Mouse (Mus musculus) midbrain, embryonic 12.5 days (tissue): ENCODE measurements at regions not wholly inside any gene's neighbourhood (a gene's known extent, or its start where the extent isn't known, plus 50 kb on each side); places are given as distances from the start of the nearest gene placed in this dataset.
A peak's percentile ranks its signal among the peaks of the same experiment; 100 is the strongest.

Experiments used
- ATAC-seq: fragments of 200-750 bp; cut with Nextera tagmentation; 2 replicates; pipeline ENCODE4 v1.8.0; 2017; ENCODE audit warnings: low read depth, moderate TSS enrichment, moderate library complexity; ENCODE audit not compliant: low FRiP score
- H3K27ac ChIP-seq: fragments of 300-500 bp; sonication (generic); replicated peaks from 2 replicates; pipeline ENCODE4 v1.5.1; 2016; ENCODE audit warnings: mild to moderate bottlenecking
- H3K27me3 ChIP-seq: fragments of 300-500 bp; sonication (generic); 2 replicates; pipeline ENCODE4 v1.6.1; 2016; ENCODE audit warnings: mild to moderate bottlenecking
- H3K36me3 ChIP-seq: fragments of 300-500 bp; sonication (generic); 2 replicates; pipeline ENCODE4 v1.6.1; 2016
- H3K4me1 ChIP-seq: fragments of 300-500 bp; sonication (generic); 2 replicates; pipeline ENCODE4 v1.6.1; 2016
- H3K4me2 ChIP-seq: fragments of 300-500 bp; sonication (generic); replicated peaks from 2 replicates; pipeline ENCODE4 v1.6.1; 2016; ENCODE audit warnings: mild to moderate bottlenecking, moderate library complexity
- H3K4me3 ChIP-seq: fragments of 300-500 bp; sonication (generic); 2 replicates; pipeline ENCODE4 v1.5.1; 2016; ENCODE audit warnings: mild to moderate bottlenecking
- H3K9ac ChIP-seq: fragments of 300-500 bp; sonication (generic); replicated peaks from 2 replicates; pipeline ENCODE4 v1.6.1; 2016; ENCODE audit warnings: mild to moderate bottlenecking, moderate library complexity
- H3K9me3 ChIP-seq: fragments of 300-500 bp; sonication (generic); 2 replicates; pipeline ENCODE4 v1.6.1; 2016; ENCODE audit warnings: mild to moderate bottlenecking
- WGBS: fragments of 180-500 bp; shearing (Covaris S2); methylation state at CpG from one replicate; pipeline ENCODE4 v1.1.7; 2016; 5-methylcytosine and 5-hydroxymethylcytosine counted together

DNA sequence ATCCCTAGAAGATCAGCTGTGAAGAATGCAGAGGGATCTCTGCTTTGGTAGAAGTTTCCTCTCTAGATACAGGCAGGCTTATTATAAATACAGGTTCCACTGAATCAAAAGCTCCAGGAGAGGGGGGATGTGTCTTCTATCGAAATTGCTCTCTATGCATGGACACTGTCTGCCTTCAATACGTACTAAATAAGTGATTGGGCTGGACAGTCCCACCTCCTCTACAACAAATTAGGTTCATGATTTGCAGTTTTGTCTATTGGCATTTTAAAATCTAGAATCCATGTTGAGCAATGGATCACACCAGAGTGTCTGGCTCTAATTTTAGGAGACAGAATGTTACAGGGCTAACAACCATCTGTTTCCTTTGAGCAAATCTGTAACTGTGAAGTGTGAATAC lies 429.9 kb downstream of the Hs3st1 start:
- ATAC-seq, result no peak
- Histone ChIP-seq H3K4me1 (no peaks in the 10 kb centered on the region), H3K27ac (no peak overlapping the region), H3K4me2 (no peak overlapping the region), H3K36me3 (no peaks in the 10 kb centered on the region), H3K27me3 (no peaks in the 10 kb centered on the region), H3K9me3 (no peaks in the 10 kb centered on the region), H3K9ac (no peak overlapping the region), H3K4me3 (no peak overlapping the region)
- WGBS, result 80% methylated on average over 2 of the region's 2 CpGs

DNA sequence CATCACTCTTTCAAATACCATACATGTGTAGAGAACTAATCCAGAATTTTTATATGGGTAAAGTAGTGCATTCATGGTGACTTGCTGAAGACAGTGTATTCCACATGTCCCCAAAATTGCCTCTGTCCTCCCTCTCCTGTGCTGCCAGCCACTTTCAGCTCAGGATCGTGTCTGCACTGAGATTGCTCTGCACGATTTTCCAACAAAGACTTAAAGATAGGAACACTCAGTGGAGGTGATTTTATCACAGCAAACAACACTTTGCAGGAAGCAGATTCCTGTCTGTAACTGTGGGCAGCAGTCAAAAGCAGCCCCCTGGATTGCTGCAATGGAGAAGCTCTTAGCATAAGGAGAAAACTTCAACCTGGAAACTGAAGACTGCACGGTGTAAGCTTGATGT lies 438.8 kb downstream of the Hs3st1 start:
- H3K27me3 ChIP-seq, result no peaks in the 10 kb centered on the region
- no peaks in the 10 kb centered on the region for H3K36me3 ChIP-seq
- H3K4me1 ChIP-seq, result no peaks in the 10 kb centered on the region
- 77% methylated on average over 3 of the region's 3 CpGs for WGBS
- H3K4me3 ChIP-seq, result no peak overlapping the region
- no peak overlapping the region for H3K9ac ChIP-seq
- no peaks in the 10 kb centered on the region for H3K9me3 ChIP-seq
- H3K27ac ChIP-seq, result no peak overlapping the region
- ATAC-seq, result no peak
- H3K4me2 ChIP-seq, result no peak overlapping the region

DNA sequence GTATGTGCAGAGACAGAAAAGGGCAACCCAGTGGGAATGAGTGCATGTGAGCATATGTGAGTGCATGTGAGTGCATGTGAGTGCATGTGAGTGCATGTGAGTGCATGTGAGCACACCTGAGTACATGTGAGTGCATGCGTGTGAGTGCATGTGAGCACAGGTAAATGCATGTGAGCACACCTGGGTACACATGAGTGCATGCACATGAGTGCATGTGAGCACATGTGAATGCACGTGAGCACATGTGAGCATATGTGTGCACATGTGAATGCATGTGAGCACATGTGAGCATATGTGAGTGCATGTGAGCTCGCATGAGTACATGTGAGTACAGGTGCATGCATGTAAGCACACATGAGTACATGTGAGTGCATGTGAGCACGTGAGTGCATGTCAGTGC lies 434.6 kb upstream of the Clnk start:
- Histone ChIP-seq H3K36me3 (no peaks in the 10 kb centered on the region), H3K9me3 (no peaks in the 10 kb centered on the region), H3K4me2 (no peak overlapping the region), H3K9ac (no peak overlapping the region), H3K4me1 (no peaks in the 10 kb centered on the region), H3K27me3 (no peaks in the 10 kb centered on the region), H3K4me3 (no peak overlapping the region), H3K27ac (no peak overlapping the region)
- ATAC-seq, result no peak
- 98% methylated on average over 4 of the region's 4 CpGs for WGBS

DNA sequence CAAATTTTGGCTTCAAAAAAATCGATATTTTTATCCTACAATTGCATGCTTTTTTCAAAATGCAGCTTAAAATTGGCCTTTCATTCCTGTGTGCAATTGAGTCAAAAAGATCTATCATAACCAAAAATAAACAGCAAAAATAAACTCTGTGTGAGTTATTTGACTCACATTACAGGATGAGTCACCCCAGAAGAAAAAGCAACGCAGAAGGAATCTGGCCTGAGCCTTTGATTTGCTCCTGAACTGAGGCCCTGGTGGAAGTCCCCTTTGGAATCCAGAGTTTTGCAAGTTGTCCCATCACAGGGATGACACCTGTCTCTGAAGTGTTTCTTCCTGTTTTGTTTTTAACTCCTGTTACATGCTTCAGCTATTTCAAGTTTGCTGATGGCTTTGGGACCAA lies 429.2 kb upstream of the Clnk start:
- no peak overlapping the region for H3K4me3 ChIP-seq
- 79% methylated on average over 2 of the region's 2 CpGs for WGBS
- no peak for ATAC-seq

DNA sequence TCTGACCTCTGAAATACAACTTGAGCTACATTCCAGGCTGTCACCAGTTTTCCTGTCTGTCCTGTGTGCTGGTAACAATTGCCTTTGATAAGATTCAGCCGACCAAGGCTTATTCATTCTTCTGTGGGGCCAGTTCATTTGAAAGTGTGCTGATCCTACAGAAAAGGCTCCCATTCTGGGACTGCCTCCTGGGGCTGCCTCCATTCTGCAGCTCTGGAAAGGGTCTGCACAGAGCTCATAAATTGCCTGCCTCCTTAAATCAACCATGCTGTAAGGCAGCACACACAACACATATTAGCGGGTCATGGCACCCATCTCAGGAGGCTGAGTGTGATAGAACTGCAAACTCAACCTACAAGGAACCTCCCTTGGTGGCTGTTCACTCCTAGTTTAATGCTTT lies 416.2 kb upstream of the Clnk start:
- Histone ChIP-seq H3K36me3 (no peaks in the 10 kb centered on the region), H3K27ac (no peak overlapping the region), H3K27me3 (no peaks in the 10 kb centered on the region), H3K9ac (no peak overlapping the region), H3K4me2 (no peak overlapping the region), H3K4me3 (no peak overlapping the region), H3K9me3 (no peaks in the 10 kb centered on the region), H3K4me1 (peaks cover 4% of the 10 kb centered on the region)
- no peak for ATAC-seq
- WGBS, result 15% methylated on average over 2 of the region's 2 CpGs

More for the DNA sequence above, 429.2 kb upstream of the Clnk start:
- no peak overlapping the region for H3K27ac ChIP-seq
- no peaks in the 10 kb centered on the region for H3K27me3 ChIP-seq
- H3K36me3 ChIP-seq, result no peaks in the 10 kb centered on the region
- no peak overlapping the region for H3K4me2 ChIP-seq
- H3K9ac ChIP-seq, result no peak overlapping the region
- no peaks in the 10 kb centered on the region for H3K4me1 ChIP-seq
- H3K9me3 ChIP-seq, result no peaks in the 10 kb centered on the region

DNA sequence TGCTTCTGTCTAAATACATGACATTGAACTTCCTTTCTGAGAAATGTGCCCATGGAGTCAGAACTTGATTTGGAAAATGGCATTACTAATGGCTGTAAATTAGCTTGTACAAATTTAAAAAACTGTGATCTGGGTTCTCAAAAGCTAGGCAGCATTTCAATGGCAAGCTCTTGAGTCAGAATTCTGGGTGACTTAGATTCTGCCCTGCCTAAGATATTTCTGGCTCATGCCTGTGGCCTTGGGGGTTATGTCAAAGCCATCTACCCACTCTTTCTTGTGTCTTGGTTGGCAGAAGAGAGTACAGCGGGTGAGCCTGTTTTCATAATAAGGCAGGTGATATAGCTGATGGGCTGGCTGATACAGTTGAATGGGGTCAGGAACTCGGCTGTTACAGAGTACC lies 404.4 kb upstream of the Clnk start:
- Histone ChIP-seq H3K27ac (no peak overlapping the region), H3K36me3 (no peaks in the 10 kb centered on the region), H3K9ac (no peak overlapping the region), H3K27me3 (no peaks in the 10 kb centered on the region), H3K9me3 (no peaks in the 10 kb centered on the region), H3K4me3 (no peak overlapping the region), H3K4me1 (no peaks in the 10 kb centered on the region), H3K4me2 (no peak overlapping the region)
- 88% methylated on average over 2 of the region's 2 CpGs for WGBS
- ATAC-seq, result no peak

DNA sequence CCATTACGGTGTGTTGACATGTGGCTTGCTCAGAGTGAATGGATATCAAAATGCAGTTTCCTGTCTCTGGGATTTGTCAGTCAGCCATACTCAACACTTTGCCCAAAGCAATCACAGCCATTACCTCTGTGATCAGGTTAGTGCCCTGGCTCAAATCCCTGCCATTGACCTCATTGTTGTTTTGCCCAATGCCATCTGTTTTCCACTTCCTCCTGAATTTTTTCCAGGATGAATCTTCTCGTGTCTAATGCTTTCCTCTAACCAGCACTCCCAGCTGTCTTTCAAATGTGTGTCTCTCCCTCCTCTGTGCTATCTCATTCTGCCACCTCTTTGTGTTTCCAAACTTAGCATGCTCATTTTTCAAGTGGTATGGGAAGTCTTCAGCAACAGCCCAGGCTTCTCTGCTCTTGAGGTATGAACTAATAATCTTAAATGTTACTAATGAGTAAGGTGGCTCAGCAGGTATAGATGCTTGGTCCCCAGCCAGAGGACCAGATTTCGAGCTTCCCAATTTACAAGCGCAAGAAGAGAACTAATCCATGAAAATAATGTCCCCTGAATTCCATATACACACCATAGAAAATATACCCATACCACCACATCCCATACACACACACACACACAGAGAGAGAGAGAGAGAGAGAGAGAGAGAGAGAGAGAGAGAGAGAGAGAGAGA lies 397.2 kb upstream of the Clnk start:
- Histone ChIP-seq H3K27me3 (no peaks in the 10 kb centered on the region), H3K27ac (no peak overlapping the region), H3K4me3 (no peak overlapping the region), H3K36me3 (no peaks in the 10 kb centered on the region), H3K4me2 (no peak overlapping the region), H3K9ac (no peak overlapping the region), H3K9me3 (no peaks in the 10 kb centered on the region), H3K4me1 (no peaks in the 10 kb centered on the region)
- WGBS, result 80% methylated on average over 4 of the region's 4 CpGs
- ATAC-seq, result no peak

DNA sequence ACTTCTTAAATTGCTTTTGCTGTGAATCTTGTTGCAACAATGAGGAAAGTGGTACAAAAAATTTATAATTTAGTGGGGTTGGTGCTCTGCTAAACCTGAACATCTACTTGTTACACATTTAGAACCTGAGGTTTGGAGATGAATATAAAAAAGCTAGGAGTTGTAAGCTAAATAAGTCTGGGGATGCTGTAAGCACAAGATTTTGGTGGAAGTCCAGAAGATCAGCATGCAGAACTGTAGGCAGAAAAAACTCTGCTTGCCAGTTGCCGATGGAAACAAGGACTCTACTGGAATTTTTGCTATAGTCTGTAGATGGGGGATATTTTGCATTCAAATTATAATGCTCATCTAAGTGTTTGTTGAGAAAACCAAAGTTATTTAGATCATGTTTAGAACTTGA lies 390.5 kb upstream of the Clnk start:
- no peak overlapping the region for H3K9ac ChIP-seq
- no peak for ATAC-seq
- no peak overlapping the region for H3K4me2 ChIP-seq
- H3K4me1 ChIP-seq, result no peaks in the 10 kb centered on the region
- H3K9me3 ChIP-seq, result no peaks in the 10 kb centered on the region
- H3K4me3 ChIP-seq, result no peak overlapping the region
- H3K27ac ChIP-seq, result no peak overlapping the region
- H3K27me3 ChIP-seq, result no peaks in the 10 kb centered on the region
- WGBS, result 100% methylated on average over 1 of the region's 1 CpGs
- no peaks in the 10 kb centered on the region for H3K36me3 ChIP-seq

DNA sequence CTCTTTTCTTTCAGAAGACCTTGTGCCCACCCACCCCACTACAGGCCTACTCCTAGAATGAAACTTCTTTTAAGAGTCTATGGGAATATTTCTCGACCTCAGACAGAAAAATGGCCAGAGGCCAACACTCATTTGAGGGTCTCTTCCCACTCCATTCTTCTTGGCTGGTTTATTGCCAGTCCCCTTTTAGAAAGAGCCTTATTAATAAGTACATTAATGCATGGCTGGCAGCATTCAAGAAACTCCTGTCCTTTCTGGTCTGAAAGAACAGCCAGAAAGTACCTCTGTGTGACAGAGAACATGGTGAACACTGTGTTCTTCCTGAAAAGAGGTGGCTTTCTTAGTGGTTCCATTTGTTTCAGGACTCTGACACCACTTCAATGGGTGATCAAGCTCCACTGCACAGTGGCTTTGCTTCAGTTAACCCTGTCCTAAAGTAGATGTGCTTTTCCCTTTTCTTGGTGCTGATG lies 384.1 kb upstream of the Clnk start:
- H3K36me3 ChIP-seq, result no peaks in the 10 kb centered on the region
- ATAC-seq, result peak; percentile 6; the same call in 1 of the 2 replicates
- no peak overlapping the region for H3K4me2 ChIP-seq
- H3K27ac ChIP-seq, result no peak overlapping the region
- WGBS, result 63% methylated on average over 1 of the region's 1 CpGs
- no peaks in the 10 kb centered on the region for H3K4me1 ChIP-seq
- no peaks in the 10 kb centered on the region for H3K9me3 ChIP-seq
- H3K9ac ChIP-seq, result no peak overlapping the region
- no peaks in the 10 kb centered on the region for H3K27me3 ChIP-seq
- H3K4me3 ChIP-seq, result no peak overlapping the region

DNA sequence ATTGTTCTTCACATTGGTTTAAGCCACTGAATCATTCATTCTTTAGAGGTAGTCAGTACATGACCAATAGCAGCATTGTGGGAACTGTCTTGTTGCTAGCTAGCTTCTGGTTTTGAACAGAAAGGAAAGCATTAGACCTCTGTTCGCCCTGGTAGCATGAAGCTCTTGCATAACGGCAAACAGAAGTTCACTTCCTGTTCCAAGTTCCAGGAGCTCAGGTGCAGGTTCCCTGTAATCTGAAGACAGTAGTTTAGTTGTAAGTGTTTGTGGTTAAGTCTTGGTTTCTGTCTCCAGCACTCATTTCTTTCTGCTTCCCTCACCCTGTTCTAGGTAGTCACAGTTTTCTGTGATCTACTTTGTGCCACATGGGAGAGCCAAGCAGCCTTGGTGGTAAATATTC lies 381.1 kb upstream of the Clnk start:
- Histone ChIP-seq H3K9ac (no peak overlapping the region), H3K27me3 (no peaks in the 10 kb centered on the region), H3K4me2 (no peak overlapping the region), H3K27ac (no peak overlapping the region), H3K4me3 (no peak overlapping the region), H3K9me3 (no peaks in the 10 kb centered on the region), H3K36me3 (no peaks in the 10 kb centered on the region), H3K4me1 (no peaks in the 10 kb centered on the region)
- WGBS, result 96% methylated on average over 2 of the region's 2 CpGs
- no peak for ATAC-seq

DNA sequence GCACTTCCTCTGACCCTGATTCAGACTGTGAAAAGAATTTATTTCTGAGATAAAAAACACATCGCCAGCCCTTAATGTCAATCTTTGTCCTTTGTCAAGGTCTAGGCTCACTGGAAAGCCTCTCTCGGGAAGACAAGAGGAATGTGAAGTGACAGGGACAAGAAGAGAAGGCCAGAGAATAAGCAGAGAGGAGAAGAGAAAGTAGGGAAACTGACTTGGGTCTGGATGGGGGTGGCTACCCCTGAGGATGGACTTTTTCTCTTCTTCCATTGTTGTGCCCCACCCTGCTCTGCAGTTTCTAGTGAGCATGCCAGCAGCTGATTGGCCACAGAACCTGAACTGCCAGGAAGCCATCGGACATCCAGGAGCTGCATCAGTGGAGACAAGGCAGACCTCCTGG lies 375.6 kb upstream of the Clnk start:
- no peak for ATAC-seq
- no peaks in the 10 kb centered on the region for H3K36me3 ChIP-seq
- no peaks in the 10 kb centered on the region for H3K4me1 ChIP-seq
- H3K27ac ChIP-seq, result no peak overlapping the region
- H3K9me3 ChIP-seq, result no peaks in the 10 kb centered on the region
- 60% methylated on average over 3 of the region's 3 CpGs for WGBS
- no peak overlapping the region for H3K4me3 ChIP-seq
- no peak overlapping the region for H3K4me2 ChIP-seq
- H3K27me3 ChIP-seq, result no peaks in the 10 kb centered on the region
- H3K9ac ChIP-seq, result no peak overlapping the region

DNA sequence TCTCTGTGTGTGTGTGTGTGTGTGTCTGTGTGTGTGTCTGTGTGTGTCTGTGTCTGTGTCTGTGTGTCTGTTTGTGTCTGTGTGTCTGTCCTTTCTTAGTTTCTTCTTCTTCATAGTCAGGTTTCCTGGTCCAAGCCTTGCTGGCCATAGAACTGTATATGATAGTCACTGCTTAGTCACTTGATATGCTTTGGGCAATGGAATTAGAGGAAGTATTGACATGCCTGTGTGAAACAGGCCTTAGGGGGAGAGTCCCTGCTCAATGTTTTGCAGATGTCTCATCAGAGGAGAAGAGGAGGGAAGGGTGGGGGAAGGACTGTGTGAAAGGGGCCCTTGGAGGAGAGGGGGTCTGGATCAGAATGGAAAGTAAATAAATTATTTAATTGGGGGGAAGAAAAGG lies 374.4 kb upstream of the Clnk start:
- Histone ChIP-seq H3K27ac (no peak overlapping the region), H3K9me3 (no peaks in the 10 kb centered on the region), H3K9ac (no peak overlapping the region), H3K4me1 (no peaks in the 10 kb centered on the region), H3K4me3 (no peak overlapping the region), H3K27me3 (no peaks in the 10 kb centered on the region), H3K36me3 (no peaks in the 10 kb centered on the region), H3K4me2 (no peak overlapping the region)
- no peak for ATAC-seq

DNA sequence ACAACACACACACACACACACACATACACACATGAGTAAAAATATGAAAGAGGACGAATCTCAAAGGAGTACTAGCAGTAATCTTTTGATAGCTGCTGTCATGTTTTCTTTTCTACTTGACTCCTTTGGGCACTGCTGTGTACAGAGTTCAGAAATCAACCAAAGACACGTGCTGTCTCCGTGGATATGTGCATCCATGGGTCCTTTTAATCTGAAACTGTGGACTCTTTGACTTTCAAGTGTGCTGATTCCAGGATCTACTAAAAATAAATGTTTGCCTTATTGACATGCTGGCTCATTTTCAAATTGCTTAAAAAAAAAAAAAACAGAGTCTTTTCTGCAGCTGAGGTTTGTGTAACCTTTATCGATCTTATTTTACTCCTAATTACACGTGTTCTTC lies 343.1 kb upstream of the Clnk start:
- WGBS, result 85% methylated on average over 5 of the region's 5 CpGs
- Histone ChIP-seq H3K36me3 (no peaks in the 10 kb centered on the region), H3K4me1 (no peaks in the 10 kb centered on the region), H3K27me3 (no peaks in the 10 kb centered on the region), H3K9me3 (no peaks in the 10 kb centered on the region), H3K4me3 (no peak overlapping the region), H3K27ac (no peak overlapping the region), H3K9ac (no peak overlapping the region), H3K4me2 (no peak overlapping the region)
- no peak for ATAC-seq
